Mouse (Mus musculus): ENCODE results near the gene Marveld2. TPM values are rescaled to one million over a fixed set of nuclear protein-coding genes. Genes with fewer than 3 reads are reported as not detected.
A peak's percentile ranks its signal among the peaks of the same experiment; 100 is the strongest.

Marveld2 gene
- total RNA-seq, 2 experiments from 2014 or later: 1.2 to 1.8 TPM

GRCm38 (mm10) chr13:100552009-100552368, 64.8 kb downstream of the Marveld2 start:
- peak; percentile 3 to 14 for DNase-seq (ENCODE audit: low spot score in 2 of 2)
- intact Hi-C loops (cut with DNase I): no loop called here

- intact Hi-C loops (cut with DNase I): no loop called here
- peak; percentile 1 to 4 for DNase-seq (ENCODE audit: low spot score in 2 of 2)
These were observed 65.3 kb downstream of the Marveld2 start for GRCm38 (mm10) chr13:100551371-100552008.

GRCm38 (mm10) chr13:100547269-100547668, 69.5 kb downstream of the Marveld2 start:
- intact Hi-C loops (cut with DNase I): no loop called here
- DNase-seq (ENCODE audit: low spot score in 2 of 2): no peak

Other genes starting within 250 kb of the Marveld2 start
- under 1 TPM; 0.16 TPM for gene Naip1, start 164.1 kb downstream of the Marveld2 start, total RNA-seq (2021)
- gene Gtf2h2, start 124.4 kb downstream of the Marveld2 start, total RNA-seq (2021): 10 to 100 TPM; 28.6 to 34.8 TPM
- 10 to 100 TPM in 1 of 2 experiments, 1 to 10 TPM in 1; 9.2 to 10.6 TPM for gene Ocln, start 64.3 kb downstream of the Marveld2 start, total RNA-seq (2021)
- 10 to 100 TPM; 88.7 to 89.7 TPM for gene Ak6, start 34.0 kb upstream of the Marveld2 start, total RNA-seq (2021)
- gene Rad17, start 34.1 kb upstream of the Marveld2 start, total RNA-seq (2021): 10 to 100 TPM; 14.2 to 15.5 TPM
- gene Taf9, start 34.6 kb upstream of the Marveld2 start, total RNA-seq (2021): 10 to 100 TPM; 27.4 to 30.9 TPM
- gene Ccdc125, start 52.7 kb upstream of the Marveld2 start, total RNA-seq (2021): under 1 TPM in 1 of 2 experiments, not detected in 1; 0.23 TPM
- gene Cdk7, start 114.0 kb upstream of the Marveld2 start, total RNA-seq (2021): 10 to 100 TPM; 35.3 to 39.3 TPM
- 10 to 100 TPM; 56.5 to 61.3 TPM for gene Mrps36, start 127.7 kb upstream of the Marveld2 start, total RNA-seq (2021)
- gene Cenph, start 158.9 kb upstream of the Marveld2 start, total RNA-seq (2021): under 1 TPM; 0.53 to 0.57 TPM
- 1 to 10 TPM; 1.7 to 1.8 TPM for gene Ccnb1, start 169.6 kb upstream of the Marveld2 start, total RNA-seq (2021)
- gene Slc30a5, start 216.5 kb upstream of the Marveld2 start, total RNA-seq (2021): 10 to 100 TPM; 43.3 to 49.5 TPM